Mouse (Mus musculus): Measurements from ENCODE around the gene Tdrd12.

DNA sequence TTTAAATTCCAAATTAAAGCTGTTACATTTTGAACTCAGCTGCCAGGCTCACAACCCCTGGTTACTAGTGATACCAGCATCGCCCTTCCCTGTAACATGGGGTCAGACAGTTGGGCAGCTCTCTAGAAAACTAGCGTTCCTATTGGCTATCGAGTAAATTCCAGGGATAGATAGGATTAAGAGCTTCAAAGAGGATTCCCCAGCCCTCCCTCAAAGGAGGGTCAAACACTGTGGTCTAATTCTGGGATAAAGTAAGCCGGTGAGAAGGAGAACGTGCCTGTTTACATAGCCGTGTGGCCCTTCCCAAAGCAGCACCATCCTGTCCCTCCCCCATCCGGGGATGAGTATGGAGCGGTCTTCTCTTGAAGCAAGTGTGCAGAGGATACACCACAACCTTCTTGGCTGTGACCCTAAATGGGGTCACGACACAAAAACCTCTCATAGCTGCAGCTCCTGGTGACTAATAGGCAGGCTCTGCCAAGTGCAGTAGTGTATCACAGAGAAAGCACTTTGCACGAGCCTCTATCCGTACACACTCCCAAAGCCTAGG, 46.0 kb upstream of the Tdrd12 start:
- no peak for TF ChIP-seq POLR2A (IDR thresholded peaks at IDR 0.05; ENCODE audit: insufficient read length, low read depth)
- no peak for TF ChIP-seq POLR2AphosphoS2 (IDR thresholded peaks at IDR 0.05; ENCODE audit: insufficient read length, low read depth)
- no peak for TF ChIP-seq TCF3 (IDR thresholded peaks at IDR 0.05; ENCODE audit: insufficient read length, low read depth)
- no peak for TF ChIP-seq CEBPB (IDR thresholded peaks at IDR 0.05; ENCODE audit: insufficient read depth, poor library complexity, severe bottlenecking)
- no peak for TF ChIP-seq USF1 (IDR thresholded peaks at IDR 0.05; ENCODE audit: low read depth)
- TF ChIP-seq MYOG (IDR thresholded peaks at IDR 0.05; ENCODE audit: control insufficient read depth in 1 of 3, insufficient read depth in 1 of 3, insufficient read length in 2 of 3, low read depth in 2 of 3): no peak
- no peak for TF ChIP-seq MAX (IDR thresholded peaks at IDR 0.05; ENCODE audit: low read depth)
- no peak for TF ChIP-seq E2F4 (IDR thresholded peaks at IDR 0.05; ENCODE audit: insufficient read depth)

Data from myocyte (in vitro differentiated cells).